Mouse (Mus musculus) liver, embryonic 14.5 days (tissue): ENCODE results near the gene Spata13.

Experiments
- CTCF ChIP-seq: IDR thresholded peaks from 2 replicates; pipeline ENCODE4 v1.5.1; 2016; ENCODE audit warnings: antibody characterized with exemption, low read depth, control low read depth
- EP300 ChIP-seq: IDR thresholded peaks from 2 replicates; pipeline ENCODE4 v1.6.1; 2016; ENCODE audit warnings: antibody characterized with exemption, low read depth

- TF ChIP-seq CTCF (no peak), EP300 (no peak)
These were observed 136.8 kb downstream of the Spata13 start for GRCm38 (mm10) chr14:60770594-60770993.
